Mouse (Mus musculus): Measurements from ENCODE around the gene Tmbim7. TPM values are rescaled to one million over a fixed set of nuclear protein-coding genes. Genes with fewer than 3 reads are reported as not detected.
"Not testable (repeated sequence)": the region's sequence is repeated elsewhere in the genome, so short reads cannot be mapped to it uniquely, and the experiment has no call there.

Gene Tmbim7
- not detected for total RNA-seq (2021)
- long read RNA-seq, experiment 1: 0 reads
- long read RNA-seq, experiment 2: 0 reads

DNA sequence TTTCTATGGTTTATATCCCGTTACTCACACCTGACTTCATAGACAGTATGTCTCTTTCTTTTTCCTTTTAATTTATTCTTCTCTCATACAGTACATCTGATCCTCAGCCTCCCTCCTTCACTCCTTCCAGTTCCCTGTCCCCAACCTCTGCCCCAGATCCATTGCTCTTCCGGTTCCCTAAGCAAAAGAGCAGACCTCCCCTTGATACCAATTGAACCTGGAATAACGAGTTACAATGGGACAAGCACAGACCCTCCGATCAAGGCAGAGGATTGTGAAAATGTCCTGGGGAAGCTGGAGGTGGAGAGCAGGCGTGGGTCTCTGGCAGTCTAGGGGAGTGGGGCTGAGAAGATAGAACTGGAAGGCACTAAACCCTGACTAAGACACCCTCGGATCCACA, at the start of gene Tmbim7:
Gene Tmbim7, plus strand, starts transcription at position 301 of the 400 bp plus-strand sequence.
- DNase-seq (ENCODE audit: low spot score): no peak

- DNase-seq (ENCODE audit: low spot score): no peak
Observed at GRCm38 (mm10) chr5:3607114-3607513, 43.9 kb upstream of the Tmbim7 start.

- DNase-seq (ENCODE audit: low spot score): no peak
Observed at GRCm38 (mm10) chr5:3609241-3609640, 41.7 kb upstream of the Tmbim7 start.

- not testable (repeated sequence) for DNase-seq (ENCODE audit: low spot score)
Observed at GRCm38 (mm10) chr5:3611835-3612234, 39.1 kb upstream of the Tmbim7 start.

DNA sequence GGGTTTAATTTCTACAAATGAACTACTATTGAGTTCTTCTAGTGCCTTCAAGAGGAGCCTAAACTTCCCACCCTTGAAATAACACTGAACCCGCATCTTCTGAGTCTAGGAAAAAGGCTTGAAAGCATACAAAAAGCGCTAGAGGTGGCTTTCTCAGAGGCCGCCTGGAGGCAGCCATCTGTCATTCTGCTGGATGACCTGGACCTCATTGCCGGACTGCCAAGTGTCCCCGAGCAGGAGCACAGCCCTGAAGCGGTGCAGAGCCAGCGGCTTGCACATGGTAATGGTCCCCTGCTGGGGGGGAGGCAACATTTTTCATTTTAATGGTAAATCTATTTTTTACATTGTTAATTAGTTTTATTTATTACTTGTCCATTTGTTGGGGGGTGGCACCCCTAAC, 30.5 kb upstream of the Tmbim7 start:
- DNase-seq (ENCODE audit: low spot score): no peak

DNA sequence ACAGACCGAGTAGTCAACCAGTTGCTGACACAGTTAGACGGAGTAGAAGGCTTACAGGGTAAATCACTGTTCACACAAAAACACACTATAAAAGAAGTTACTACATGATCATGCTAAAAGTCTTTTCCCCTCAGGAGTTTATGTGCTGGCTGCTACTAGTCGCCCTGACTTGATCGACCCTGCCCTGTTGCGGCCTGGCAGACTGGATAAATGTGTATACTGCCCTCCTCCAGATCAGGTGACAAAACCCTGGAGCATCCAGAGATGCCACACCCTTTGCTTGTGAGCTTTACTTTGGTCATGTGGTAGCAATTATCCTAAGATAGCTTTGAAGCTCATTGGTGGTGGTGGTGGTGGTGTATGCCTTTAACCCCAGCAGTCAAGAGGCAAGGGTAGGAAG, 20.9 kb upstream of the Tmbim7 start:
- no peak for DNase-seq (ENCODE audit: low spot score)

DNA sequence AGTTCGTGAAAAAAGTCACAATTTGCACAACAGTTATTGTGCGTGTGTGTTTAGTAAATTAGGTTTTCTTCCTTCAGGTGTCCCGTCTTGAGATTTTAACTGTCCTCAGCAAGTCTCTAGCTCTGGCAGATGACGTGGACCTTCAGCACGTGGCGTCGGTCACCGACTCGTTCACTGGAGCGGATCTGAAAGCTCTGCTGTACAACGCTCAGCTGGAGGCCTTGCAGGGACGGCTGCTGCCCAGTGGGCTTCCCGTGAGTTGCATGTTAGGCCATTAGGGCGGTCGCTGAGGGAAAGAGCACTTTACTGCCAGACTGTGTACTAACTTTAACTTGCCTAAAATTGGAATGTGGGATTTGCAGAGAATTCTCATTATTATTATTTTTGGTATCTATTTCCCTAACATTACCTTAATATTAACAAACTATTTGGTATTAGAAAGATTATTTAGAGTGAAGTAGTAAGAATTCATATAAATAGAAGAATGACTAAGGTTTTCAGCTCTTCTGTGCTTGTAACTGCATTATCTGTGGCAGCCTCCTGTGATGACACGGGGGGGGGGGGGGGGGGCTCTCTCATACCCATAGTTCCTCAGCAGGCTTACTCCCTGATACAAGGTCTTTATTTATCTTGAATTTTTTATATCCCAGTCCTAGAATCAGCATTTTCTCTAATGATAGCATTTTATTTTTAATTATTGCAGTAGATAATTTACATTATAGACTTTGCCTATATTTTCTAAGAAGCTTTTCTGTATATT, 19.3 kb upstream of the Tmbim7 start:
- DNase-seq (ENCODE audit: low spot score): no peak

- no peak for DNase-seq (ENCODE audit: low spot score)
Observed at GRCm38 (mm10) chr5:3632285-3632684, 18.7 kb upstream of the Tmbim7 start.

GRCm38 (mm10) chr5:3633315-3633714, 17.7 kb upstream of the Tmbim7 start:
- DNase-seq (ENCODE audit: low spot score): no peak

GRCm38 (mm10) chr5:3633951-3634350, 17.0 kb upstream of the Tmbim7 start:
- no peak for DNase-seq (ENCODE audit: low spot score)

GRCm38 (mm10) chr5:3635286-3635685, 15.7 kb upstream of the Tmbim7 start:
- no peak for DNase-seq (ENCODE audit: low spot score)

DNA sequence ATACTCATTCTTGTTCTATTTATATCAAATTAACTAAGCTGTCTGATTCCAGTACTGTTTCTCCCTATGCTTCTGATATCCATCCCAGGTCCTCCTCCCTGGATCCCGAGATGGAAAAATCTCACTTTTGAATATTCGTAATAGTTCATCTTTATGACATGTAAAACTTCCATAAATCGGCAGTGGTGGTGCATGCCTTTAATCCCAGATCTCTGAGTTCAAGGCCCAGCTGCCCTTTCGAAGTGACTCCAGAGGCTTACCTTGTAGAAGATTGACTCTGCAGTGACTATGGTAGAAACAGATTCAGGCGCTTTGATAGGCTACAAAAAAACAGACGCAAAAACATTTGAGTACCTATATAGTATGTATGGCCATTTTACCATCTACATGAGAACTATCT, 6.4 kb upstream of the Tmbim7 start:
- no peak for DNase-seq (ENCODE audit: low spot score)

DNA sequence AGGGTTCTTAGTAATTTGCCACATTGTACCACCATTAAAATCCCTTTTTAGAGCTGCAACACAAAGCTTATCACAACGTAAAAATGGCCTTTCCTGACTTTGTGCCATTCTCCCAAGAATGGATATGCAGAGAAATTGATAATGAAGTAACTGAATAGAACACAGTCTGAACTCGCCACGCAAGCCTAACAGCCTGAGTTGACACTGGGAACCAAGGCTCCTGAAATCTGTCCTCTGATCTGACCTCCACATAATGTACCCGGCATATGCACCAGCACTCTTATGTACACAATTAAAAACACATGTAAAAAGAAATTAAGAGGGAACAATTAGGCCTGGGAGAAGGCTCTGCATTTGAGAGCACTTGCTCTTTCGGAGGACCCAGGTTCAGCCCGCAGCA, 5.7 kb upstream of the Tmbim7 start:
- DNase-seq (ENCODE audit: low spot score): no peak

DNA sequence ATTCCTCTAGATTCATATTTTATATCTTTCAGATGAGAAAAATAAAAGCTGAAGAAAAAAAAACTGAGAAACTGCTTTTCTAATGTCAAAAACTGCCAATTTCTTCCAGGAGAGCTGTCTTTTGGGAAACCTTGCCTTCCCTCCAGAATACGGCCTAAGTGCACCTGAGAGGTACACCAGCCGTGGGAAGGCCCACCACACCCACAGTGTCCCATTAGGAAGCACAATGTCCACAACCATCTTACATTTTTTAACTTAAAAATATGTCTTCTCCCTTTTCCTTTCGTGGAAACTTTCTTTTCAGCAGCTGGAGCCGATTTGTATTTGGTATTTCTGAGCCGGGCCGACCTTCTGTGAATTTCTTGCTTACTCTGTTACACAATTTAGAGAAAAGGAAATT, 4.4 kb upstream of the Tmbim7 start:
- no peak for DNase-seq (ENCODE audit: low spot score)

- DNase-seq (ENCODE audit: low spot score): peak; percentile 39
Observed at GRCm38 (mm10) chr5:3646991-3647707, 3.8 kb upstream of the Tmbim7 start.

DNA sequence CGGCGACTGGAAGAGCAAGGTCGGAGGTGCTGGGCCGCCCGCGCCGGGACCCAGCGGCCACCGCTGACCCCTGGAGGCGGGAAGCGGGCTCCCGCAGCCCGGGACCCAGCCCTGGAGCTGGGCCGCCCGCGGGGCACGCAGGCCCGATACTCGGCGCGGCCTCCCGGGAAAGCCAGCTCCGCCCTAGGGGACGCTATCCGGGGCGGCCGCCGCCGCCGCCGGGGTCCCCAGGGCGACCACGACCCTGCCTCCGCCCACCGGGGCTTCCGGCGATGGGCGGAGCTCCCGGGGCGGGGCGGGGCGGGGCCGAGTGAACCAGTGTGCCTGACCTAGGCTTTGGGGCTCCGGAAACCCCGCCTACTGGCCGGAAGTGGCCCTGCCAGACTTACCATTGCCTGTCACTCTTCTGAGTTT, 3.3 kb upstream of the Tmbim7 start:
- DNase-seq (ENCODE audit: low spot score): peak; percentile 90

GRCm38 (mm10) chr5:3648206-3648848, 2.7 kb upstream of the Tmbim7 start:
- no peak for DNase-seq (ENCODE audit: low spot score)

GRCm38 (mm10) chr5:3648849-3649210, 2.2 kb upstream of the Tmbim7 start:
- DNase-seq (ENCODE audit: low spot score): no peak

- DNase-seq (ENCODE audit: low spot score): no peak
Observed at GRCm38 (mm10) chr5:3651621-3652020, 640 bp downstream of the Tmbim7 start.

DNA sequence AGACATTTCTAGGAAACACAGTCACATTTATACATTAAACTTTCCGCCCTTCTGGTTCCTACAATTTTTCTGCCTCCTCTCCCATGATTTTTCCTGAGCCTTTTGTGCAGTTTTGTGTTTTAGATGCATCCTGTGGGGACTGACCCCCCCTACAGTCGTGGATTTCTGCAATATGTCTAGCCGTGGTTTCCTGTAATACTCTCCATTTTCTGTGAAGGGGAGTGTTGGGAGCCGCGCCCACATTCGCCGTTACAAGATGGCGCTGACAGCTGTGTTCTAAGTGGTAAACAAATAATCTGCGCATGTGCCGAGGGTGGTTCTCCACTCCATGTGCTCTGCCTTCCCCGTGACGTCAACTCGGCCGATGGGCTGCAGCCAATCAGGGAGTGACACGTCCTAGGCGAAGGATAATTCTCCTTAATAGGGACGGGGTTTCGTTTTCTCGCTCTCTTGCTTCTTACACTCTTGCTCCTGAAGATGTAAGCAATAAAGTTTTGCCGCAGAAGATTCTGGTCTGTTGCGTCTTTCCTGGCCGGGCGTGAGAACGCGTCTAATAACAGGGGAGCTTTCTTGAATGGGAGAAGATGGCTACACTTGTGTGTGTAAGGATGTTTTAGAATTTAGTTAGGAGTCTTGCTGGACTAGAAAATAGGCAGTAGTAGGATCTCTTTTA, 2.1 kb downstream of the Tmbim7 start:
- not testable (repeated sequence) for DNase-seq (ENCODE audit: low spot score)

- DNase-seq (ENCODE audit: low spot score): no peak
Observed at GRCm38 (mm10) chr5:3653801-3654200, 2.8 kb downstream of the Tmbim7 start.

GRCm38 (mm10) chr5:3657085-3657484, 6.1 kb downstream of the Tmbim7 start, which contains the start of gene Gatad1:
Gatad1 (minus strand) TSS chr5:3657185.
- DNase-seq (ENCODE audit: low spot score): no peak
